Mouse (Mus musculus): ENCODE data around the gene Grb10.

- TF ChIP-seq CTCF (IDR thresholded peaks at IDR 0.05; ENCODE audit: low read depth) (no peak), EP300 (IDR thresholded peaks at IDR 0.05; ENCODE audit: low read depth) (no peak)
Measured at GRCm38 (mm10) chr11:11898496-11898895, 140.0 kb downstream of the Grb10 start.

Measured in liver, postnatal 0 days (tissue).